ENCODE assay signal across 10 mouse cellular contexts in genomic region chr11:72024193-72024781, GRCm38 (mm10). TPM values are rescaled to one million over a fixed set of nuclear protein-coding genes. Genes with fewer than 3 reads are reported as not detected.
DNase-seq lines count a peak whose midpoint lies in the region; ATAC-seq and TF ChIP-seq lines count a peak whose summit lies in the region.
"Had no signal": no experiment of that assay in that cellular context is flagged by ENCODE, and none has a peak within 500 bp of the region (broad histone marks: within the 10 kb centered on the region; RNA-seq: fewer than 3 reads in every experiment).

No protein-coding gene starts in this region.

- H3K4me2 ChIP-seq in intestine, postnatal 0 days (replicated peaks; ENCODE audit: low read depth): no peak overlapping the region
- no peak overlapping the region for H3K4me2 ChIP-seq in liver, embryonic 11.5 days

- H3K9me3 ChIP-seq in intestine, postnatal 0 days (ENCODE audit: control insufficient read depth): no peaks in the 10 kb centered on the region
- no peaks in the 10 kb centered on the region for H3K9me3 ChIP-seq in liver, embryonic 11.5 days (ENCODE audit: control insufficient read depth, low read length)

- no peak overlapping the region for H3K9ac ChIP-seq in intestine, postnatal 0 days (ENCODE audit: low read depth, low read length)
- no peak overlapping the region for H3K9ac ChIP-seq in liver, embryonic 11.5 days (ENCODE audit: low read depth, low read length)

- DNase-seq in B cell, adult 2 months: peak; percentile 60 to 61
- DNase-seq in MN1 (ENCODE audit: low spot score): peak; percentile 67
- DNase-seq in cerebellum, adult 2 months: peak; percentile 79
- DNase-seq in frontal cortex, postnatal 25 days (ENCODE audit: low spot score in 2 of 2): peak; percentile 51 to 52
- DNase-seq in liver, embryonic 11.5 days (ENCODE audit: low spot score): no peak
- DNase-seq in neural tube, embryonic 10.5 days (ENCODE audit: extremely low spot score, low spot score): peak; percentile 56
- DNase-seq in thymus, postnatal 10 days (ENCODE audit: low spot score in 2 of 2): peak; percentile 20 to 64

- no peaks in the 10 kb centered on the region for H3K27me3 ChIP-seq in cerebellum, adult 2 months (ENCODE audit: control insufficient read depth, insufficient read depth, low read length)
- H3K27me3 ChIP-seq in intestine, postnatal 0 days (replicated peaks; ENCODE audit: control insufficient read depth, insufficient read depth, low read length): no peaks in the 10 kb centered on the region
- H3K27me3 ChIP-seq in liver, embryonic 11.5 days (replicated peaks; ENCODE audit: control insufficient read depth, insufficient read depth, low read length): peaks cover 5% of the 10 kb centered on the region; the same call in 1 of the 2 replicates

- H3K4me3 ChIP-seq in cerebellum, adult 2 months (replicated peaks; ENCODE audit: insufficient read depth, low read depth, low read length): no peak overlapping the region
- H3K4me3 ChIP-seq in intestine, postnatal 0 days (ENCODE audit: low read depth, low read length): no peak overlapping the region
- H3K4me3 ChIP-seq in liver, embryonic 11.5 days (ENCODE audit: low read depth, low read length): no peak overlapping the region
- H3K4me3 ChIP-seq: erythroblast, embryonic 14.5 days; megakaryocyte, embryonic 14.5 days had no signal

- no peaks in the 10 kb centered on the region for H3K36me3 ChIP-seq in intestine, postnatal 0 days (ENCODE audit: control insufficient read depth, insufficient read depth)
- no peaks in the 10 kb centered on the region for H3K36me3 ChIP-seq in liver, embryonic 11.5 days (ENCODE audit: control insufficient read depth, insufficient read depth, low read length)

- H3K27ac ChIP-seq in cerebellum, adult 2 months (ENCODE audit: insufficient read depth, low read length): no peak overlapping the region
- H3K27ac ChIP-seq in intestine, postnatal 0 days (ENCODE audit: low read depth, low read length): no peak overlapping the region
- H3K27ac ChIP-seq in liver, embryonic 11.5 days (ENCODE audit: low read depth, low read length): no peak overlapping the region

- no peak for TF ChIP-seq POLR2A in cerebellum, adult 2 months (IDR thresholded peaks at IDR 0.05; ENCODE audit: borderline replicate concordance, insufficient read depth, low read length)

- no peaks in the 10 kb centered on the region for H3K4me1 ChIP-seq in cerebellum, adult 2 months (ENCODE audit: control insufficient read depth, insufficient read depth, low read length)
- no peaks in the 10 kb centered on the region for H3K4me1 ChIP-seq in intestine, postnatal 0 days (replicated peaks; ENCODE audit: control insufficient read depth, insufficient read depth, low read length)
- H3K4me1 ChIP-seq in liver, embryonic 11.5 days (replicated peaks; ENCODE audit: control insufficient read depth, insufficient read depth, low read length): no peaks in the 10 kb centered on the region

- ATAC-seq in intestine, postnatal 0 days: no peak
- 0 out of 2 replicates have a peak, but pooled peaks have one; percentile 35 for ATAC-seq in liver, embryonic 11.5 days (replicated peaks; ENCODE audit: low FRiP score)

- 25% methylated on average over 5 of the region's 5 CpGs for WGBS in cerebellum, adult 2 months
- 22% methylated on average over 5 of the region's 5 CpGs for WGBS in intestine, postnatal 0 days
- WGBS in liver, embryonic 11.5 days: 37% methylated on average over 5 of the region's 5 CpGs

- peak; percentile 85 for TF ChIP-seq CTCF in cerebellum, adult 2 months (IDR thresholded peaks at IDR 0.05; ENCODE audit: borderline replicate concordance, insufficient read depth, low read depth, low read length)
- peak; percentile 89 for TF ChIP-seq CTCF in intestine, postnatal 0 days (IDR thresholded peaks at IDR 0.05; ENCODE audit: low read depth)

RNA-seq across cellular contexts. Expression of gene Aipl1, which starts 13.0 kb away (rescaled TPM):
- 0.28 and 0.30 TPM in 2 replicates for polyA plus RNA-seq in cerebellum, adult 2 months (2012; rRNA removed)
- 0.10 and 0.17 TPM in 2 replicates for polyA plus RNA-seq in intestine, postnatal 0 days (2015; fragmentation: Nextera tagmentation; extraction: Ambion mirVana)
- 0.16 and 0.25 TPM in 2 replicates for polyA plus RNA-seq in liver, embryonic 11.5 days (2014; fragmentation: Nextera tagmentation; extraction: Ambion mirVana)

RNA-seq across cellular contexts. Expression of gene Pimreg, which starts 17.5 kb away (rescaled TPM):
- 0.08 and 0.32 TPM in 2 replicates for polyA plus RNA-seq in cerebellum, adult 2 months (2012; rRNA removed)
- polyA plus RNA-seq in intestine, postnatal 0 days (2015; fragmentation: Nextera tagmentation; extraction: Ambion mirVana): 14.0 and 17.4 TPM in 2 replicates
- polyA plus RNA-seq in liver, embryonic 11.5 days (2014; fragmentation: Nextera tagmentation; extraction: Ambion mirVana): 74.9 and 78.5 TPM in 2 replicates

Comparison
In these comparisons a context has a peak if more than half of its experiments do, and no peak if none do; other contexts are left out.
1. RNA of gene Pimreg, which starts 17.5 kb away (polyA plus RNA-seq): 74.9 to 78.5 TPM in liver, embryonic 11.5 days and 14.0 to 17.4 TPM in intestine, postnatal 0 days; 0.08 to 0.32 TPM in cerebellum, adult 2 months; every median in the first group is over 10 times any median in the second.